Mouse (Mus musculus) liver, embryonic 14.5 days (tissue): Measurements from ENCODE around the gene Flt3.

Source experiments
- CTCF ChIP-seq: IDR thresholded peaks from 2 replicates; pipeline ENCODE4 v1.5.1; 2016; ENCODE audit warnings: antibody characterized with exemption, low read depth, control low read depth
- EP300 ChIP-seq: IDR thresholded peaks from 2 replicates; pipeline ENCODE4 v1.6.1; 2016; ENCODE audit warnings: antibody characterized with exemption, low read depth

DNA sequence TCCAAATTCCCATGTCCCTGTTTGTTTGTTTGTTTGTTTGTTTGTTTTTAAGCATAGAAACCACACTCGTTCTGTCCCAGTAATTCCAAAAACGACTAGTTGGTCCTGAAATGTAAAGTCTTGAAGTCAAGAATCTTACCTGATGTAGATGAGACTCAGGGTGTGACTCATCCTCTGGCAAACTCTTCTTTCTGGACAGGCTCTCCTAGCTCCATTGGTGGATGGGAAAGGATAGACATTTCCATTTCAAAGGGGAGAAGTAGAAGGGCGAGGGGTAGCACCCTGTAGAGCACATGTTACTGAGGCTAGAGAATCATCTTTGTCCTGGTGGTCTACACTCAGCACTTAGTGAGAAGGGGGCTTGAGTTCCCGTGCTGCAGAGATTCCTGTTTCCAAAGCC is 42.5 kb upstream of the Flt3 start:
- TF ChIP-seq CTCF (no peak), EP300 (no peak)
